Mouse (Mus musculus) liver, postnatal 0 days (tissue): ENCODE results near the gene Klhl26. TPM values are rescaled to one million over a fixed set of nuclear protein-coding genes. Genes with fewer than 3 reads are reported as not detected.

Source experiments
- ATAC-seq: fragments of 200-750 bp; cut with Nextera tagmentation; 2 replicates; pipeline ENCODE4 v1.8.0; 2017; ENCODE audit warnings: mild to moderate bottlenecking, moderate library complexity
- DNase-seq: peaks from one replicate; pipeline ENCODE4 v3.0.0-alpha.2; 2016
- H3K27ac ChIP-seq: fragments of 300-500 bp; sonication (generic); 2 replicates; pipeline ENCODE4 v1.5.1; 2014; ENCODE audit warnings: antibody characterized with exemption, moderate library complexity, mild to moderate bottlenecking, low read depth
- H3K27me3 ChIP-seq: fragments of 300-500 bp; sonication (generic); 2 replicates; pipeline ENCODE4 v1.6.1; 2014; ENCODE audit warnings: low read length, control low read depth, mixed read lengths; ENCODE audit not compliant: insufficient read depth
- H3K36me3 ChIP-seq: fragments of 300-500 bp; sonication (generic); replicated peaks from 2 replicates; pipeline ENCODE4 v1.6.1; 2014; ENCODE audit warnings: mild to moderate bottlenecking, control low read depth, low read length, moderate library complexity, mixed read lengths; ENCODE audit not compliant: insufficient read depth
- H3K4me1 ChIP-seq: fragments of 300-500 bp; sonication (generic); 2 replicates; pipeline ENCODE4 v1.6.1; 2014; ENCODE audit warnings: antibody characterized with exemption, mild to moderate bottlenecking, control low read depth; ENCODE audit not compliant: insufficient read depth
- H3K4me2 ChIP-seq: fragments of 300-500 bp; sonication (generic); 2 replicates; pipeline ENCODE4 v1.6.1; 2014; ENCODE audit warnings: low read depth, mild to moderate bottlenecking, low read length, moderate library complexity, mixed read lengths
- H3K4me3 ChIP-seq: fragments of 300-500 bp; sonication (generic); 2 replicates; pipeline ENCODE4 v1.5.1; 2014; ENCODE audit warnings: low read depth, low read length
- H3K9ac ChIP-seq: fragments of 300-500 bp; sonication (generic); replicated peaks from 2 replicates; pipeline ENCODE4 v1.6.1; 2014; ENCODE audit warnings: mild to moderate bottlenecking, moderate library complexity
- H3K9me3 ChIP-seq: fragments of 300-500 bp; sonication (generic); 2 replicates; pipeline ENCODE4 v1.6.1; 2016; ENCODE audit warnings: mild to moderate bottlenecking, control low read depth, low read length, mixed read lengths
- CTCF ChIP-seq: sonication (generic); IDR thresholded peaks from 2 replicates; pipeline ENCODE4 v1.5.1; 2016; ENCODE audit warnings: antibody characterized with exemption, low read depth
- EP300 ChIP-seq: IDR thresholded peaks from 2 replicates; pipeline ENCODE4 v1.6.1; 2016; ENCODE audit warnings: antibody characterized with exemption, low read depth, mild to moderate bottlenecking
- WGBS: fragments of 180-500 bp; shearing (Covaris S2); extraction: QIAGEN DNeasy Blood & Tissue Kit; methylation state at CpG from one replicate; pipeline ENCODE4 v1.1.7; 2014; ENCODE audit not compliant: insufficient replicate concordance; 5-methylcytosine and 5-hydroxymethylcytosine counted together
- polyA plus RNA-seq: library from polyadenylated mRNA; unstranded; fragments of >200 nt; fragmentation: Nextera tagmentation; extraction: Ambion mirVana; gene quantifications from 2 replicates; pipeline ENCODE4 v1.2.1, GENCODE M21; 2015

Gene Klhl26
- polyA plus RNA-seq, 1 experiment from 2014 or later, result 5.4 TPM

- no peak overlapping the region for H3K4me2 ChIP-seq
- no peak overlapping the region for H3K9ac ChIP-seq
- H3K4me1 ChIP-seq, result peaks cover 32% of the 10 kb centered on the region
Observed at GRCm38 (mm10) chr8:70502540-70502939, 25.8 kb upstream of the Klhl26 start.

GRCm38 (mm10) chr8:70501820-70502529 is 25.2 kb upstream of the Klhl26 start:
- Histone ChIP-seq H3K36me3 (no peaks in the 10 kb centered on the region), H3K9me3 (no peaks in the 10 kb centered on the region), H3K4me1 (peaks cover 32% of the 10 kb centered on the region), H3K27ac (no peak overlapping the region), H3K27me3 (peaks cover 47% of the 10 kb centered on the region), H3K9ac (no peak overlapping the region), H3K4me2 (0 out of 2 replicates have a peak overlapping the region, but pooled peaks have one; percentile 11), H3K4me3 (peak overlapping the region; percentile 1; the same call in 1 of the 2 replicates)
- DNase-seq, result no peak
- no peak for ATAC-seq
- 20% methylated on average over 23 of the region's 23 CpGs for WGBS
- TF ChIP-seq EP300 (no peak), CTCF (no peak)

More at GRCm38 (mm10) chr8:70502540-70502939, 25.8 kb upstream of the Klhl26 start:
- no peak for TF ChIP-seq CTCF
- no peak for TF ChIP-seq EP300
- WGBS, result 36% methylated on average over 12 of the region's 12 CpGs
- Histone ChIP-seq H3K9me3 (no peaks in the 10 kb centered on the region), H3K4me3 (0 out of 2 replicates have a peak overlapping the region, but pooled peaks have one; percentile 1), H3K27me3 (peaks cover 42% of the 10 kb centered on the region), H3K36me3 (peaks cover 2% of the 10 kb centered on the region; the same call in 1 of the 2 replicates), H3K27ac (no peak overlapping the region)
- DNase-seq (no peak), ATAC-seq (no peak)

GRCm38 (mm10) chr8:70500386-70501301 is 23.9 kb upstream of the Klhl26 start:
- Histone ChIP-seq H3K27ac (no peak overlapping the region; the same call in 1 of the 2 replicates), H3K4me2 (peak overlapping the region; percentile 67), H3K9ac (peak overlapping the region; percentile 45), H3K4me3 (peak overlapping the region; percentile 24), H3K9me3 (no peaks in the 10 kb centered on the region), H3K27me3 (peaks cover 61% of the 10 kb centered on the region), H3K4me1 (peaks cover 26% of the 10 kb centered on the region), H3K36me3 (no peaks in the 10 kb centered on the region)
- peak; percentile 45; the same call in 1 of the 2 replicates for TF ChIP-seq EP300
- TF ChIP-seq CTCF, result no peak
- 12% methylated on average over 37 of the region's 39 CpGs for WGBS
- ATAC-seq (peak; percentile 59), DNase-seq (peak; percentile 74)

GRCm38 (mm10) chr8:70495771-70496062 is 18.9 kb upstream of the Klhl26 start:
- H3K4me3 ChIP-seq, result no peak overlapping the region
- no peak overlapping the region for H3K9ac ChIP-seq
- peaks cover 88% of the 10 kb centered on the region for H3K27me3 ChIP-seq
- ATAC-seq (no peak), DNase-seq (no peak)
- no peaks in the 10 kb centered on the region for H3K36me3 ChIP-seq
- H3K27ac ChIP-seq, result no peak overlapping the region
- WGBS, result 9% methylated on average over 12 of the region's 12 CpGs
- H3K9me3 ChIP-seq, result no peaks in the 10 kb centered on the region
- TF ChIP-seq CTCF (no peak), EP300 (no peak)
- H3K4me1 ChIP-seq, result peaks cover 15% of the 10 kb centered on the region
- H3K4me2 ChIP-seq, result no peak overlapping the region

- no peak overlapping the region for H3K4me2 ChIP-seq
- TF ChIP-seq EP300 (no peak), CTCF (no peak)
- peaks cover 10% of the 10 kb centered on the region; the same call in 1 of the 2 replicates for H3K4me1 ChIP-seq
- peaks cover 89% of the 10 kb centered on the region for H3K27me3 ChIP-seq
- no peak overlapping the region for H3K9ac ChIP-seq
- no peaks in the 10 kb centered on the region for H3K9me3 ChIP-seq
- no peak overlapping the region for H3K4me3 ChIP-seq
- H3K27ac ChIP-seq, result no peak overlapping the region
- 3% methylated on average over 21 of the region's 21 CpGs for WGBS
- ATAC-seq (no peak), DNase-seq (no peak)
- H3K36me3 ChIP-seq, result no peaks in the 10 kb centered on the region
Observed at GRCm38 (mm10) chr8:70495001-70495770, 18.4 kb upstream of the Klhl26 start.
